Mouse (Mus musculus): Measurements from ENCODE around the gene Abcc2. TPM values are rescaled to one million over a fixed set of nuclear protein-coding genes. Genes with fewer than 3 reads are reported as not detected.

The Abcc2 gene
- polyA plus RNA-seq (2014; fragmentation: Nextera tagmentation; extraction: Ambion mirVana): 0.03 and 0.04 TPM in 2 replicates

DNA sequence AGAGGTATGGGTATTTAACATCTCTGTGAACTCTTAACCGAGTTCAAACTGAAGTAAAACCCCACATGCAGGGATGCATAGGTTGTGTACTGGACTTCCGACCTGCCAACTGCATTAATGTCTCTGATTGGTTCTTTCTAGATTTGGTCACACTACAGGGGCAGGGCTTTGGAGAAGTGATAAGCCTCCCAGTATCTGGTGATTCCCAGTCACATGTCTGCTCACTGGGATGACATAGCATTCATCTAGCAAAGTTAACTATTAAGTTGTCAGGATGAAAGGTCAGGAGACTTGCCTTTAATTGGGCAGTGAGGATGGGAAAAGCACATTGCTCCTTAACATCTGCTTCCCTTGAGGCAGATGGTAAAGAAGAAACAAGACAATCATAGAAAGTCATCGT is at the start of gene Abcc2:
Gene Abcc2, plus strand, starts transcription at position 213 of the 400 bp plus-strand sequence.
- Histone ChIP-seq H3K27me3 (ENCODE audit: control insufficient read depth, insufficient read depth, low read length) (no peaks in the 10 kb centered on the region), H3K4me1 (ENCODE audit: control insufficient read depth, insufficient read depth, low read length) (no peaks in the 10 kb centered on the region), H3K36me3 (ENCODE audit: control insufficient read depth, insufficient read depth, low read length) (no peaks in the 10 kb centered on the region), H3K9me3 (replicated peaks; ENCODE audit: control insufficient read depth, low read length) (no peaks in the 10 kb centered on the region), H3K9ac (ENCODE audit: low read depth, low read length) (no peak within 1 kb of the TSS), H3K4me3 (ENCODE audit: low read depth, low read length) (no peak within 1 kb of the TSS), H3K4me2 (no peak within 1 kb of the TSS), H3K27ac (ENCODE audit: low read depth, low read length) (no peak within 1 kb of the TSS)
- WGBS (ENCODE audit: insufficient replicate concordance): 74% methylated on average over 3 of the region's 3 CpGs
- ATAC-seq (replicated peaks; ENCODE audit: insufficient number of reproducible peaks, low FRiP score, low TSS enrichment): no peak

DNA sequence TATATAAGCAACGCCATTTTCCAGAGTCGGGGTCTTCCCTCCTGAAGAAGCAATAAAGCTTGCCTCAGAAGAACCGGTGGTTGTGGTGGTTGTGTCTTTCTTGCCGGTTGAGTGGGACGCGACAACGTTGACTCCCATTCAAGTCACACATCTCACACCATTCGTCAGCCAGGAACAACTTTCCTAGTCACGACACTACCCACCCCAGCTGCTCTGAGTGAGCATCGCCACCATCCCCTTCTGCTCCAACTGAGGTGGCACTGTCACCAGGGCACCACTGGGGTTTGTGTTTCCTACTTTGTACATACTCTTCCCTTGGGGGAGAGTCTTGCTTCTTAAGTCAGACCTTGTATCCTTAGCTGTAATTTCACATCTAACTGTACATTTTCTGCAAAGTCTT is 43.6 kb upstream of the Abcc2 start:
- H3K4me2 ChIP-seq: no peak overlapping the region
- peaks cover 40% of the 10 kb centered on the region for H3K36me3 ChIP-seq (ENCODE audit: control insufficient read depth, insufficient read depth, low read length)
- no peak overlapping the region for H3K9ac ChIP-seq (ENCODE audit: low read depth, low read length)
- H3K9me3 ChIP-seq (replicated peaks; ENCODE audit: control insufficient read depth, low read length): no peaks in the 10 kb centered on the region
- no peak overlapping the region for H3K27ac ChIP-seq (ENCODE audit: low read depth, low read length)
- no peaks in the 10 kb centered on the region for H3K27me3 ChIP-seq (ENCODE audit: control insufficient read depth, insufficient read depth, low read length)
- H3K4me1 ChIP-seq (ENCODE audit: control insufficient read depth, insufficient read depth, low read length): no peaks in the 10 kb centered on the region
- H3K4me3 ChIP-seq (ENCODE audit: low read depth, low read length): no peak overlapping the region
- 89% methylated on average over 10 of the region's 10 CpGs for WGBS (ENCODE audit: insufficient replicate concordance)
- no peak for ATAC-seq (replicated peaks; ENCODE audit: insufficient number of reproducible peaks, low FRiP score, low TSS enrichment)

DNA sequence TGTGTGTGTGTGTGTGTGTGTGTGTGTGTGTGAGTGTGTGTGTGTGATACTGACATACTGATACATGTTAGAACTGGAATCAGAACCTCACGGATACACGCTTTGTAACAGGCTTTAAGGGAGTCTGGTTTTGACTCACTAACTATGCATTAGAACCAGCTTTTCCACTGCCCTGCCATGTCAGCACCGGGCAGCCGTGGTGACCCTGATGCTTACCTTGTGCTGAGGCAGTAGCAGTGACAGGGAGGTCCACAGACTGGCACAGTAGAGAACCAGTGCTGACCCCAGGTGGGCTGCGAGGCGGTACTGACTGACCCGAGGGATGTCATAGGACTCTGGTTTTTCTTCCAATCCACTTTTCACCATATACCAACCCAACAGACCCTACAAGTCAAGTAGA is 38.6 kb upstream of the Abcc2 start:
- Histone ChIP-seq H3K27ac (ENCODE audit: low read depth, low read length) (no peak overlapping the region), H3K9me3 (replicated peaks; ENCODE audit: control insufficient read depth, low read length) (no peaks in the 10 kb centered on the region), H3K27me3 (ENCODE audit: control insufficient read depth, insufficient read depth, low read length) (no peaks in the 10 kb centered on the region), H3K9ac (ENCODE audit: low read depth, low read length) (no peak overlapping the region), H3K4me1 (ENCODE audit: control insufficient read depth, insufficient read depth, low read length) (no peaks in the 10 kb centered on the region), H3K4me2 (no peak overlapping the region), H3K4me3 (ENCODE audit: low read depth, low read length) (no peak overlapping the region), H3K36me3 (ENCODE audit: control insufficient read depth, insufficient read depth, low read length) (peaks cover 37% of the 10 kb centered on the region)
- 93% methylated on average over 7 of the region's 7 CpGs for WGBS (ENCODE audit: insufficient replicate concordance)
- no peak for ATAC-seq (replicated peaks; ENCODE audit: insufficient number of reproducible peaks, low FRiP score, low TSS enrichment)

DNA sequence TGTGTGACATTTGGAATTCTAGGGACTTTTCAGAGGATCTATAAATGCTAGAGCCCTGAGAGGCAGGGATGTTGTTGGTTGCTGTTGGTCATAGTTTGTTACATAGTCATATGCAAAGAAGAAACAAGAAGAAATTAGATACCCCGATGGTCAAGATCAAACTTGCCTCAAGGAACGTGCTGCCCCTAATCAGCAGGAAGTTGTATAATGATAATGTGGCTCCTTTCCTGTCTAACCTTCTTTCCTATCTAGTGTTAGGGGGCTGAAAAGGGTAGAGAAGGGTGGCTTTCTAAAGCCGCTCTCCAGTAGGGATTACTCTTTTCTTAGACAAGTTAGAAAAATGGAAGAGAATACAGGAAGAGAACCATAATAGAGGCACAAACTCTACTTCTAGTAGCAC is 36.3 kb upstream of the Abcc2 start:
- H3K9me3 ChIP-seq (replicated peaks; ENCODE audit: control insufficient read depth, low read length): no peaks in the 10 kb centered on the region
- ATAC-seq (replicated peaks; ENCODE audit: insufficient number of reproducible peaks, low FRiP score, low TSS enrichment): no peak
- no peak overlapping the region for H3K9ac ChIP-seq (ENCODE audit: low read depth, low read length)
- no peaks in the 10 kb centered on the region for H3K4me1 ChIP-seq (ENCODE audit: control insufficient read depth, insufficient read depth, low read length)
- 77% methylated on average over 3 of the region's 3 CpGs for WGBS (ENCODE audit: insufficient replicate concordance)
- H3K27me3 ChIP-seq (ENCODE audit: control insufficient read depth, insufficient read depth, low read length): no peaks in the 10 kb centered on the region
- H3K4me2 ChIP-seq: no peak overlapping the region
- peaks cover 30% of the 10 kb centered on the region for H3K36me3 ChIP-seq (ENCODE audit: control insufficient read depth, insufficient read depth, low read length)
- H3K27ac ChIP-seq (ENCODE audit: low read depth, low read length): no peak overlapping the region
- H3K4me3 ChIP-seq (ENCODE audit: low read depth, low read length): no peak overlapping the region

DNA sequence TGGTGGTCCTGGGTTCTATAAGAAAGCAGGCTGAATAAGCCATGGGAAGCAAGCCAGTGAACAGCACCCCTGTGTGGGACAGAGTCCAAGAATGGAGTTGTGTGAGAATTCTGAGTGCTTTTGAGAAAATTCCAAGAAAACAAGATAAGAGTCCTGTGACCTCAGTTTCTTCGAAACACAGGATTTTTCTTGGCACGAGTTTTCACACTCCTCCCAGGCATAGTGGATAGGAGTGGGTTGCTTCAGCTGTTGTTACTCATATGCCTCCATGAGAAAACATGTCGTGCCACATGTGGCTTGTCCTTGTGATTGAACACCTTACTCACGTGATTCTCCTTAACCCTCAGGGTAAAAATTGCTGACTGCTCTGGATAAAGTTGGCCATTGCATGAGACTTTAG is 34.1 kb upstream of the Abcc2 start:
- peaks cover 23% of the 10 kb centered on the region for H3K36me3 ChIP-seq (ENCODE audit: control insufficient read depth, insufficient read depth, low read length)
- H3K4me3 ChIP-seq (ENCODE audit: low read depth, low read length): no peak overlapping the region
- H3K9ac ChIP-seq (ENCODE audit: low read depth, low read length): no peak overlapping the region
- peaks cover 3% of the 10 kb centered on the region; the same call in 1 of the 2 replicates for H3K4me1 ChIP-seq (ENCODE audit: control insufficient read depth, insufficient read depth, low read length)
- H3K27ac ChIP-seq (ENCODE audit: low read depth, low read length): no peak overlapping the region
- no peak for ATAC-seq (replicated peaks; ENCODE audit: insufficient number of reproducible peaks, low FRiP score, low TSS enrichment)
- no peak overlapping the region for H3K4me2 ChIP-seq
- no peaks in the 10 kb centered on the region for H3K9me3 ChIP-seq (replicated peaks; ENCODE audit: control insufficient read depth, low read length)
- H3K27me3 ChIP-seq (ENCODE audit: control insufficient read depth, insufficient read depth, low read length): no peaks in the 10 kb centered on the region
- 76% methylated on average over 4 of the region's 4 CpGs for WGBS (ENCODE audit: insufficient replicate concordance)

DNA sequence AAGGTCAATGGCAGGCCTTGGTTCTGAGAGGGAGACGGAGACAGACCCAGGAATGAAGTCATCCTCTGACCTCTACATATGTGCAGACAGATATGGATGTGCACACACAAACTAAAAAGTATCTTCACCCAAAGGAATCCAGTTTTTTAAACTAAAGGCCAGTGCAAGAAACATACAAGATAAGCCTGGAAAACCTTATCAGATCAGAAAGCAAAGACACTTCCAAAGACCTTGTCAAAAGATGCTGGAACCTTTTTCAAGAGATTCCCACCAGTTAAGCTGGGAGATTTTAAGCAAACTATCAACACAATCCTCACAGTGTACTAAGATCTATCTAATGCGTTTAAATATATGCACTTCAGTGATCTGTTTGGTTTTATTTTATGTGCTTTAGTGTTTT is 32.0 kb upstream of the Abcc2 start:
- H3K4me1 ChIP-seq (ENCODE audit: control insufficient read depth, insufficient read depth, low read length): peaks cover 3% of the 10 kb centered on the region; the same call in 1 of the 2 replicates
- H3K4me2 ChIP-seq: no peak overlapping the region
- H3K4me3 ChIP-seq (ENCODE audit: low read depth, low read length): no peak overlapping the region
- peaks cover 17% of the 10 kb centered on the region for H3K36me3 ChIP-seq (ENCODE audit: control insufficient read depth, insufficient read depth, low read length)
- WGBS (ENCODE audit: insufficient replicate concordance): 92% methylated on average over 2 of the region's 2 CpGs
- no peak for ATAC-seq (replicated peaks; ENCODE audit: insufficient number of reproducible peaks, low FRiP score, low TSS enrichment)
- no peak overlapping the region for H3K27ac ChIP-seq (ENCODE audit: low read depth, low read length)
- H3K27me3 ChIP-seq (ENCODE audit: control insufficient read depth, insufficient read depth, low read length): no peaks in the 10 kb centered on the region
- H3K9ac ChIP-seq (ENCODE audit: low read depth, low read length): no peak overlapping the region
- no peaks in the 10 kb centered on the region for H3K9me3 ChIP-seq (replicated peaks; ENCODE audit: control insufficient read depth, low read length)

DNA sequence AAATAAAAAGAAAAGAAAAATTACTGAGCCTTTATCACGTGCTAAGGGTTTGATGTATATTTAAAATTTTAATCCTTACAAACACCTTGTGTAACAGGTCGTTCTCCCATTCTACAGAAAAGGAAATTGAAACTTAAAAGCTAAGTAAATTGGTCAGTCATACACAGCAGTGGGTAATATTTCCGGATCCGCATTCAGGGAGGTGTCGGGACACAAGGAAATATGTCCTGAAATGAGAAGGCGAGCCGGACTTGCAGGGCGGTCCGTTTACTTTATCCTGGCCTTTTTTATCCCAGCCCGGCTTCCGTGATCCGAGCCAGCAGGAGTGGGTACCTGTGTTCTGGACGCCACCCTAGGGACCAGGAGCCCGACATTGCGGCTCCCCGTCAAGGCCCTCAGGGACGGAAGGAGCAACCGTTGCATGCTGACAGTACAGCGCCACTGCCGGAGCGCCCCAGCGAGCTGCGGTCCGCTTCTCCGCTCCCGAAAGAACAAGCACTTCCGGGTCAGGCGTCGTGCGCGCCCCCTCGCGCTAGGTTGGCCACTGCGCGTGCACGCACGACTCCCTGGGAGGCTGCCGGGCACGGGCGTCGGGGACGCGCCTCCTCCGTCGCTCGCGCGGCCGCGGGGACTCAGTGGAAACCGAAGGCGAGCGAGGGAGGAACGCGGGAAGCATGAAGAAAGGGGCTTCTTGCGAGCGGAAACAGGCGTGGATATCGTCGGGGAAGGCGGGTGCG is 29.3 kb upstream of the Abcc2 start, which contains the start of the genes Cutc and Cox15:
Gene Cutc, plus strand, starts transcription at position 508 of the 737 bp plus-strand sequence.
Gene Cox15, minus strand, starts transcription at position 512 of the 737 bp plus-strand sequence.
- under 1% methylated on average over 62 of the region's 62 CpGs for WGBS (ENCODE audit: insufficient replicate concordance)
- H3K9ac ChIP-seq (ENCODE audit: low read depth, low read length): peak within 1 kb of the TSS; percentile 68
- H3K4me1 ChIP-seq (ENCODE audit: control insufficient read depth, insufficient read depth, low read length): peaks cover 3% of the 10 kb centered on the region; the same call in 1 of the 2 replicates
- no peaks in the 10 kb centered on the region for H3K9me3 ChIP-seq (replicated peaks; ENCODE audit: control insufficient read depth, low read length)
- H3K27me3 ChIP-seq (ENCODE audit: control insufficient read depth, insufficient read depth, low read length): no peaks in the 10 kb centered on the region
- peak within 1 kb of the TSS; percentile 85 for H3K27ac ChIP-seq (ENCODE audit: low read depth, low read length)
- H3K36me3 ChIP-seq (ENCODE audit: control insufficient read depth, insufficient read depth, low read length): peaks cover 10% of the 10 kb centered on the region; the same call in 1 of the 2 replicates
- peak; percentile 87 for ATAC-seq (replicated peaks; ENCODE audit: insufficient number of reproducible peaks, low FRiP score, low TSS enrichment)
- peak within 1 kb of the TSS; percentile 70 for H3K4me3 ChIP-seq (ENCODE audit: low read depth, low read length)
- H3K4me2 ChIP-seq: peak within 1 kb of the TSS; percentile 65

DNA sequence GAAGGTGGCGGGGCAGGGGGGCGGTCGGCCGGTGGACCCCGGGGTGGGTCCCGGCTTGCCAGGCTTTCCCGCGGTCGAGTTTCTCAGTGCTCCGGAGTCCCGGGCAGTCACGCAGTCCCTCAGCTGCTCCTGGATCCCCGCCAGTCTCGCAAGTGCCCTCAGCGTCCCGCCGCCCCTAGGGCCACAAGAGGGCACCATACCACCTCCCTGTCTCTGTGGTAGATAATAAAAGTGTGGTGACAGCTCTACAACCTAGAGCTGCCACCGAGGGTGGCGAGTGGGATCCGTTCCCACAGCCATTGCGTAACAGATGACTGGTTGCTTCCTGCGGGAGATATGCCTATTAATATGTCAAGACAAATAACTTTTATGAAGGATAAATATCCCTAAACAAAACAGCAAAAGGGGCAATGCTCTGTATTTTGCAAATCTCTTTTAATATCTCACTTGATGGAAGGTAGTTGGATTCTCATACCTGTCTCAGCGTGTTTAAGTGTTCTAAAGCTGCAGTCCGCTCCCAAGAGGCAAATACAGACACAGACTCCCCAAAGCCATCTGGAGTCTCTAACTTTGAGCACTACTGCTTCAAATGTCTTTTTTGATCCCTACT is 28.7 kb upstream of the Abcc2 start:
- peak overlapping the region; percentile 85 for H3K27ac ChIP-seq (ENCODE audit: low read depth, low read length)
- peak overlapping the region; percentile 70 for H3K4me3 ChIP-seq (ENCODE audit: low read depth, low read length)
- H3K36me3 ChIP-seq (ENCODE audit: control insufficient read depth, insufficient read depth, low read length): peaks cover 3% of the 10 kb centered on the region; the same call in 1 of the 2 replicates
- peak; percentile 80 for ATAC-seq (replicated peaks; ENCODE audit: insufficient number of reproducible peaks, low FRiP score, low TSS enrichment)
- peak overlapping the region; percentile 65 for H3K4me2 ChIP-seq
- no peaks in the 10 kb centered on the region for H3K27me3 ChIP-seq (ENCODE audit: control insufficient read depth, insufficient read depth, low read length)
- no peaks in the 10 kb centered on the region for H3K9me3 ChIP-seq (replicated peaks; ENCODE audit: control insufficient read depth, low read length)
- peaks cover 3% of the 10 kb centered on the region; the same call in 1 of the 2 replicates for H3K4me1 ChIP-seq (ENCODE audit: control insufficient read depth, insufficient read depth, low read length)
- H3K9ac ChIP-seq (ENCODE audit: low read depth, low read length): peak overlapping the region; percentile 68
- 3% methylated on average over 20 of the region's 24 CpGs for whole genome bisulfite sequencing (ENCODE audit: insufficient replicate concordance)
